Mouse (Mus musculus) liver, embryonic 13.5 days (tissue): ENCODE results near the gene Mmgt2. TPM values are rescaled to one million over a fixed set of nuclear protein-coding genes. Genes with fewer than 3 reads are reported as not detected.

Source experiments
- ATAC-seq: fragments of 200-750 bp; cut with Nextera tagmentation; 2 replicates; pipeline ENCODE4 v1.8.0; 2017; ENCODE audit warnings: low read depth, mild to moderate bottlenecking, moderate number of reproducible peaks, moderate library complexity
- DNase-seq: peaks from one replicate; pipeline ENCODE4 v3.0.0; 2022
- H3K27ac ChIP-seq: fragments of 300-500 bp; sonication (generic); 2 replicates; pipeline ENCODE4 v1.5.1; 2015; ENCODE audit warnings: moderate library complexity, mild to moderate bottlenecking, inconsistent platforms
- H3K27me3 ChIP-seq: fragments of 300-500 bp; sonication (generic); 2 replicates; pipeline ENCODE4 v1.6.1; 2015; ENCODE audit warnings: mild to moderate bottlenecking, inconsistent platforms
- H3K36me3 ChIP-seq: fragments of 300-500 bp; sonication (generic); 2 replicates; pipeline ENCODE4 v1.6.1; 2015; ENCODE audit warnings: mild to moderate bottlenecking, inconsistent platforms
- H3K4me1 ChIP-seq: fragments of 300-500 bp; sonication (generic); replicated peaks from 2 replicates; pipeline ENCODE4 v1.6.1; 2015; ENCODE audit warnings: inconsistent platforms
- H3K4me2 ChIP-seq: fragments of 300-500 bp; sonication (generic); 2 replicates; pipeline ENCODE4 v1.6.1; 2015; ENCODE audit warnings: inconsistent platforms, mild to moderate bottlenecking, moderate library complexity
- H3K4me3 ChIP-seq: fragments of 300-500 bp; sonication (generic); replicated peaks from 2 replicates; pipeline ENCODE4 v1.5.1; 2015; ENCODE audit warnings: mild to moderate bottlenecking, inconsistent platforms
- H3K9ac ChIP-seq: fragments of 300-500 bp; sonication (generic); 2 replicates; pipeline ENCODE4 v1.6.1; 2015; ENCODE audit warnings: mild to moderate bottlenecking, inconsistent platforms
- H3K9me3 ChIP-seq: fragments of 300-500 bp; sonication (generic); replicated peaks from 2 replicates; pipeline ENCODE4 v1.6.1; 2016; ENCODE audit warnings: inconsistent platforms
- WGBS: fragments of 180-500 bp; shearing (Covaris S2); methylation state at CpG from one replicate; pipeline ENCODE4 v1.1.7; 2015; ENCODE audit not compliant: insufficient replicate concordance; 5-methylcytosine and 5-hydroxymethylcytosine counted together
- polyA plus RNA-seq: library from polyadenylated mRNA; unstranded; fragments of >200 nt; fragmentation: Nextera tagmentation; extraction: Ambion mirVana; gene quantifications from 2 replicates; pipeline ENCODE4 v1.2.1, GENCODE M21; 2015

Gene Mmgt2
- polyA plus RNA-seq, 1 experiment from 2014 or later: 12.2 TPM

DNA sequence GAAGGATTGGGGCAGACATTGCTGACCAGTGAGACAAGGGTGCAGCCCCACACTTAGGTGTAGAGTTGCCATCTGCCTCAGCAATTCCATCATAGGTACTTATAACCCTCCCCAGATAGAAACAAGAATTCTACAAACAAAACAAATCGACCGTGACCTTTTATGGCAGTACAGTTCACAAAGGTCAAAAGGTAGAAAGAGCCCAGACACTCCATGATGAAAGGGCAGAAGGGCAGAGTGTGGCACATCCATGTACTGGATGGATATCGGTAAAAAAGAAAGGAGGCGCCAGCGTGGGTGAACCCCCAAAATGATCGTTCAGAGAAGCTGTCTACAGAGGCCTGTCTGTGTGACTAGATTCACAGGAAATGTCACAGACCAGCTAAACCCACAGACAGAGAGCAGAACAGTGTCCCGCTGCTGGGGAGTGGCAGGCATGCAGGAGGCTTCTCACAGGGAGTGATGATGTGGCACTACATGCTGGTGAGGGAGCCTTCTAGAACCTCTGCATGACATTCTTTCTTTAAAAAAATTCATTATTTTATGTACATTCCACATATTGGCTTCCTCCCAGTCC lies 30.4 kb downstream of the Mmgt2 start:
- Histone ChIP-seq H3K27ac (no peak overlapping the region), H3K36me3 (no peaks in the 10 kb centered on the region), H3K9me3 (no peaks in the 10 kb centered on the region), H3K27me3 (no peaks in the 10 kb centered on the region), H3K4me1 (0 out of 2 replicates have a peak, but pooled peaks cover 4% of the 10 kb centered on the region), H3K4me3 (no peak overlapping the region), H3K4me2 (no peak overlapping the region), H3K9ac (no peak overlapping the region)
- ATAC-seq (0 out of 2 replicates have a peak, but pooled peaks have one; percentile 31), DNase-seq (no peak)
- WGBS: 67% methylated on average over 7 of the region's 7 CpGs

DNA sequence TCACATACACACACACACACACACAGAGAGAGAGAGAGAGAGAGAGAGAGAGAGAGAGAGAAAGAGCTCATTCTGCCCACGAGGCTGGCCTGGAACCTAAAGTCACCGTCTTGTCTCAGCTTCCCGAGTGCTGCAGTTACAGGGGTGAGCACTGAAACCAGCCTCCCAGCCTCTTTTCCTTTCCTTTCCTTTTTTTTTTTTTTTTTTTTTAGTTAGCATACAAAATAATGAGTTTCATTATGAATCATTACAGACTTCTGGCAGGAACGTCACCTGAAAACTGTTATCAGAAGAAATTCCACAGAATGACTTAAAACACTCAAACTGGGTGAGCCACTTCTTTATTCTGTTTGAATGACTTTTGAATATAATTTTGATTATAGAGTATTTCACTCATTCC lies 31.5 kb downstream of the Mmgt2 start:
- Histone ChIP-seq H3K4me2 (no peak overlapping the region), H3K36me3 (no peaks in the 10 kb centered on the region), H3K9me3 (no peaks in the 10 kb centered on the region), H3K9ac (no peak overlapping the region), H3K27ac (no peak overlapping the region), H3K27me3 (no peaks in the 10 kb centered on the region), H3K4me1 (0 out of 2 replicates have a peak, but pooled peaks cover 4% of the 10 kb centered on the region), H3K4me3 (no peak overlapping the region)
- ATAC-seq (no peak), DNase-seq (no peak)
- WGBS: 67% methylated on average over 4 of the region's 4 CpGs

DNA sequence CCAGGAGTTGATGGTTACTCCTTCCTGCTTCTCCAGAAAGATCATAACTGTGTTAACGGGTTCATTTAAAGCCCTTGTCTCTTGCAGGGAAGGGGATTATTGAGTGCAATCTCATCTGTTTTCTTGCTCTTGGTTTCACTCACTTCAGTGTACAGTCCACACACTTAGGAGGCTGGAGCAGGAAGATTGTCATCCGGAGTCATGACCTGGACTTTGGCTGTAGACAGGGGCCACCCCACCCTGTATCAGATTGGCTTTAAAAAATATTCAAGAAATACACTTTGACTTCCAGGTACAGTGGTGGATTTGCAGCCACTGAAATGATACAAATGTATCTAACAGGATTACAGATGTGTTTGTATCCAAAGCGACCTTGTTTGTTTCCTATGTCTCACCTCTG lies 43.1 kb downstream of the Mmgt2 start:
- Histone ChIP-seq H3K36me3 (no peaks in the 10 kb centered on the region), H3K4me3 (no peak overlapping the region), H3K27ac (no peak overlapping the region), H3K27me3 (no peaks in the 10 kb centered on the region), H3K4me1 (no peaks in the 10 kb centered on the region), H3K9ac (no peak overlapping the region), H3K9me3 (no peaks in the 10 kb centered on the region), H3K4me2 (no peak overlapping the region)
- WGBS: 75% methylated on average over 3 of the region's 3 CpGs
- ATAC-seq (no peak), DNase-seq (no peak)

DNA sequence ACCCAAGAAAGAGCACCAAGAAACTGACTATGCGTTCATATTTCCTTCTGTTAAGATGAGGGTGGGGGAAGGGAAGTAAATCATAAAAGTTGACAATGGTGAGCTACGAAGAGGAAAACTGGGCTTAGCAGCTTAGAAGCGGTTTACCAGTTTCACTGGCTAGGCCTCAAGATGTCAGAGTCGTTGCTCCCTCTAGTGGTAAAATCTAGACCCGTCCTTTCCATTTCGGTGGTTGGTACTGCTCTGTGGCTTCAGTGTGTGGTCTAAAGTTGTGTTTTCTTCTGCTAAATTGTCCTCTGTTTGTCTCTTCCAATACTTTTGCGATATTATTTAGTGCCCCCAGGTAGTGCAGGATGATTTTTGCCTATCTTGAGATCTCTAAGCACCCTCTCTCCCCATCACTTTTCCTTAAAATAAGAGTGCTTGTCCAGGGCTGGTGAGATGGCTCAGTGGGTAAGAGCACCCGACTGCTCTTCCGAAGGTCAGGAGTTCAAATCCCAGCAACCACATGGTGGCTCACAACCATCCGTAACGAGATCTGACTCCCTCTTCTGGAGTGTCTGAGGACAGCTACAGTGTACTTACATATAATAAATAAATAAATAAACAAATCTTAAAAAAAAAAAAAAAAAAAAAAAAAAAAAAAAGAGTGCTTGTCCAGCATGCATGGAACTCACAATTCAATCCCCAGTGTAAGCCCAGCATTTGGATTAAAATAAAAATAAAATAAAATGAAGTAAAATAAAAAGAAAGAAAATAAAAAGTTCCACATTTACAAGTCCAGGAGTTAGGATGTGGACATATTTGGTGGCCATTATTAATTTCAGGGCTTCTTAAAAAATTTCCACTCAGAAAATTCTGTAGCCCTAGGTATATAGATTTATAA lies 45.1 kb downstream of the Mmgt2 start:
- Histone ChIP-seq H3K4me2 (no peak overlapping the region), H3K27me3 (no peaks in the 10 kb centered on the region), H3K9ac (no peak overlapping the region), H3K4me3 (no peak overlapping the region), H3K27ac (no peak overlapping the region), H3K36me3 (no peaks in the 10 kb centered on the region), H3K9me3 (no peaks in the 10 kb centered on the region), H3K4me1 (no peaks in the 10 kb centered on the region)
- ATAC-seq (no peak; the same call in 1 of the 2 replicates), DNase-seq (peak; percentile 3)
- 25% methylated on average over 9 of the region's 11 CpGs for WGBS

DNA sequence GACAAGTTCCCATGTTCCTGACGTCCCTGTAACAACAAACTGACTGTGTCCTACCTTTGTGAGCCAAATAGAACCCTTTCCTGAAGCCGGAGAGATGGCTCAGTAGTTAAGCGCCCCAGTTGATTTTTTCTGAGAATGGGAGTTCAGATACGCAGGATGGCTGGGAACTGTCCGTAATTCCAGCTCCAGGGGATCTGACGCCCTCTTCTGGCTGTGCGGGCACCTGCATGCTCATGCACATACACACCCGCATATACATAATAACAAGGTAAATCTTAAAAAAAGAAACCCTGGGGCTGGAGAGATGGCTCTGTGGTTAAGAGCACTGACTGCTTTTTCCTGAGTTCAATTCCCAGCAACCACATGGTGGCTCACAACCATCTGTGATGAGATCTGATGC lies 46.7 kb downstream of the Mmgt2 start:
- 84% methylated on average over 8 of the region's 8 CpGs for WGBS
- Histone ChIP-seq H3K27ac (no peak overlapping the region), H3K36me3 (no peaks in the 10 kb centered on the region), H3K4me3 (no peak overlapping the region), H3K4me1 (no peaks in the 10 kb centered on the region), H3K9ac (no peak overlapping the region), H3K4me2 (no peak overlapping the region), H3K9me3 (no peaks in the 10 kb centered on the region), H3K27me3 (no peaks in the 10 kb centered on the region)
- ATAC-seq (no peak), DNase-seq (no peak)

DNA sequence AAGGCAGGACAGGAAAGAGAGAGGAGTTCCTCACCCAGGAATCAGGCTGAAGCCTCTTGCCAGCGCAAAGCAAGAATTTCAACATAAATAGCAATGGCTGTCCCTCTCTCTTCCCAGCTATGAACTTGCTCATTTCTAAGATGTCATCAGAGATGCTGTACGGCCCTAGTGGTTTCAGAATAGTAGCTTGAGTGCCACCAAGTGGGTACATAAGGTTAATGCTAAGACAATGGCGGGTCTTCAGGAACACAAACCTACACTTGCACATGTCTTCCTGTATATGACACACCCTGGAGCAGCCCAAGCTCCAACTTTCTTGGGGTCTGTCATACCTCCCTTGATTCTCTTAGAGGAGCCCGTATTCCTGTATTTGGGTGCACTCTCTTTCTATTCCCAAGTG lies 51.3 kb downstream of the Mmgt2 start:
- Histone ChIP-seq H3K9ac (no peak overlapping the region), H3K27ac (no peak overlapping the region), H3K27me3 (no peaks in the 10 kb centered on the region), H3K4me3 (no peak overlapping the region), H3K9me3 (no peaks in the 10 kb centered on the region), H3K4me2 (no peak overlapping the region), H3K4me1 (no peaks in the 10 kb centered on the region), H3K36me3 (no peaks in the 10 kb centered on the region)
- DNase-seq: no peak
- ATAC-seq: no peak
- 43% methylated on average over 4 of the region's 4 CpGs for WGBS

DNA sequence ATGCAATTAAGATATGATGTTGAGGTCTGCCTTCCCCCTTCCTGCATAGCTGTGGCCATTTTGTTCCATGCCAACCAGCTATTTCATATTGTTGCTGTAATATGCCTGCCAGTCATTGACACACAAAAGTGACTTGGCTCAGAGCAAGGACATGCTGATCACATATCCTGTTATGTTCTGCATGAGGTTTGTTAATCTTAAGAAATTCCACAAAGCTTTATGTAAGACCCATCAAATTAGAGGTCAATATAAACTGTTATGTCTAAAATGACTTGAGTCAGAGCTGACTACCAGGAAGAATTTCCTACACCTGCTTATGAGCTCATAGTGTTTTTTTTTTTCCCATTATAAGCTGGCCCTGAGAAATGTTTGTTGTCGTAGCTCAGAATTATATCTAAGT lies 52.8 kb downstream of the Mmgt2 start:
- WGBS: 52% methylated on average over 1 of the region's 1 CpGs
- Histone ChIP-seq H3K9ac (no peak overlapping the region), H3K4me1 (no peaks in the 10 kb centered on the region), H3K9me3 (no peaks in the 10 kb centered on the region), H3K4me3 (no peak overlapping the region), H3K27ac (no peak overlapping the region), H3K4me2 (no peak overlapping the region), H3K27me3 (no peaks in the 10 kb centered on the region), H3K36me3 (no peaks in the 10 kb centered on the region)
- no peak for DNase-seq
- no peak for ATAC-seq

DNA sequence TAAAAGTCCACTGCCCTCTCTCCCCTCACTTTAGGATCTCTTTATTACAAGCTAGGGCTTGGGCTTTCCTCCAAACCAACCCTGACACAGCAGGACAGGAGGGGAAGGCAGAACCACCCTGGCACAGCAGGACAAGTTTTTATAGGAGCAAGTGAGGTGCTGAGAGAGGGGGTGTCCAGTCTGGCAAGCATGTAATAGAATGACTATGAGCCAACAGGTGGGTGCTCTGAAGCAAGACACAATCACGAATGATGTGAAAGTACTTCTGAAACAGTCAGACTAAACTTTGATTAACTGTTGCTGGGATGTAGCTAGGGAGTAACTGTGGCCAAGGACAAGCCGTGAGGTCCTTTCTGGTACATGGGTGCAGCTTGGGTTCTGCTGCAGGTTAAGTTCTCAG lies 57.7 kb downstream of the Mmgt2 start:
- Histone ChIP-seq H3K4me3 (no peak overlapping the region), H3K9me3 (no peaks in the 10 kb centered on the region), H3K4me1 (no peaks in the 10 kb centered on the region), H3K27me3 (no peaks in the 10 kb centered on the region), H3K27ac (no peak overlapping the region), H3K4me2 (no peak overlapping the region), H3K36me3 (no peaks in the 10 kb centered on the region), H3K9ac (no peak overlapping the region)
- WGBS: 73% methylated on average over 2 of the region's 2 CpGs
- ATAC-seq: no peak
- DNase-seq: no peak

DNA sequence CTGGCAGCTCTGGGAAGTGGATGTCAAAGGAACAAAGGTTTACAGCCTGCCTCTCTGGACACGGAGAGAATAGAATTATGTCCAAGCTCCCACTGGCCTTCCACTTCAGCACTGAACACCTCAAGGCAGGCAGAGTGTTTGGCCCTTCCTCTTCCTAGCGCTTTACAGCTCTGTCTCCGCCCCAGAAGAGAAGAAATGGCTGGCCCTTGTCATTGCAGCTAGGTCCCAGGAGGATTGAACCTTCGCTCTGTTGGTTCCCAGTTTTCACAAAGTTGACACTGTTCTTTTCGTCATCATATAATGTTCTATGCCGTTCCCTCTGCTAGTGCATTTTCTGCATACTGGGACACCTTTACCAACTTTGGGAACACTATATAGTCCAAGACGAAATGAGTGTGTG lies 59.8 kb downstream of the Mmgt2 start:
- Histone ChIP-seq H3K27me3 (no peaks in the 10 kb centered on the region), H3K27ac (no peak overlapping the region), H3K9ac (no peak overlapping the region), H3K9me3 (no peaks in the 10 kb centered on the region), H3K4me3 (no peak overlapping the region), H3K4me2 (no peak overlapping the region), H3K4me1 (no peaks in the 10 kb centered on the region), H3K36me3 (no peaks in the 10 kb centered on the region)
- DNase-seq: no peak
- no peak for ATAC-seq
- WGBS: 66% methylated on average over 7 of the region's 7 CpGs

DNA sequence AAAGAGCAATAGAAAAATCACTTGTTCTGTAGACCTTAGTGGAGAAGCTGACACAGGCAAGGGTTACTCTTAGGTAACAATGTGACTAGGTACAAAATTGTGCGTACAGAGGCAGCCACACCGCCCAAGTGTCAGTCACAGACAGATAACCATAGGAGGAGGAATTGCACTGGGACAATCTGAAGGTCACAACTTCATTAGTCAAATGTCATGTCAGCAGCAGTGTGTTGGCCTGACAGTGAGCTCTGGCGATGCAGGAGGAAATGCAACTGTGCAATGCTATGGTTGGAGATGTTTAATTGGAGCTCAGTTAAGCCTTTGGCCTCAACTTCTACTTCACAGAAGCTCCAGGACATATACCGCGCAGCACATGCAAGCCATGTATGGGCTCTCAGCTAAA lies 62.2 kb downstream of the Mmgt2 start:
- H3K9me3 ChIP-seq: no peaks in the 10 kb centered on the region
- no peak overlapping the region for H3K4me3 ChIP-seq
- no peaks in the 10 kb centered on the region for H3K27me3 ChIP-seq
- no peak overlapping the region for H3K9ac ChIP-seq
- ATAC-seq (no peak), DNase-seq (no peak)
- H3K27ac ChIP-seq: no peak overlapping the region
- whole genome bisulfite sequencing: 64% methylated on average over 5 of the region's 5 CpGs
- no peaks in the 10 kb centered on the region for H3K4me1 ChIP-seq
- no peak overlapping the region for H3K4me2 ChIP-seq
- H3K36me3 ChIP-seq: no peaks in the 10 kb centered on the region
